Mouse (Mus musculus) ES-E14 (cell line): Measurements from ENCODE around the gene Tpst2. TPM values are rescaled to one million over a fixed set of nuclear protein-coding genes. Genes with fewer than 3 reads are reported as not detected.

Experiments
- DNase-seq: peaks from one replicate; pipeline ENCODE4 v3.0.0-alpha.2; 2013; ENCODE audit warnings: low read depth, low spot score
- H3K27ac ChIP-seq: 2 replicates; pipeline ENCODE4 v1.5.1; 2012; ENCODE audit warnings: low read depth, mild to moderate bottlenecking, low read length, moderate library complexity, mixed read lengths; ENCODE audit not compliant: poor library complexity, insufficient read depth, severe bottlenecking
- H3K36me3 ChIP-seq: 2 replicates; pipeline ENCODE4 v1.6.1; 2012; ENCODE audit warnings: mild to moderate bottlenecking, low read length, moderate library complexity, mixed read lengths; ENCODE audit not compliant: control insufficient read depth, poor library complexity, insufficient read depth, severe bottlenecking
- H3K4me1 ChIP-seq, 2 experiments: fragments of 150-350 bp in 1 of 2; sonication (generic) in 1 of 2; 2 replicates each; pipeline ENCODE4 v1.6.1; 2012; ENCODE audit warnings: low read length in 2 of 2, mild to moderate bottlenecking in 1 of 2, mixed read lengths in 1 of 2; ENCODE audit not compliant: control insufficient read depth in 2 of 2, insufficient read depth in 2 of 2, poor library complexity in 1 of 2
- H3K4me3 ChIP-seq, 2 experiments: fragments of 150-350 bp in 1 of 2; sonication (generic) in 1 of 2; 2 replicates each; pipeline ENCODE4 v1.5.1; 2012; ENCODE audit warnings: low read length in 2 of 2, low read depth in 1 of 2, mild to moderate bottlenecking in 1 of 2, mixed read lengths in 1 of 2; ENCODE audit not compliant: insufficient read depth in 1 of 2, poor library complexity in 1 of 2, severe bottlenecking in 1 of 2
- H3K9ac ChIP-seq: 2 replicates; pipeline ENCODE4 v1.6.1; 2012; ENCODE audit warnings: low read depth, mild to moderate bottlenecking, low read length, mixed read lengths; ENCODE audit not compliant: poor library complexity, insufficient read depth, severe bottlenecking
- H3K9me3 ChIP-seq: fragments of 150-350 bp; sonication (generic); 2 replicates; pipeline ENCODE4 v1.6.1; 2012; ENCODE audit warnings: low read depth, mild to moderate bottlenecking, low read length; ENCODE audit not compliant: control insufficient read depth, insufficient read depth
- CHD2 ChIP-seq: IDR thresholded peaks from 2 replicates; pipeline ENCODE4 v1.6.1; 2014; ENCODE audit warnings: mild to moderate bottlenecking, low read depth, low read length, inconsistent platforms
- HCFC1 ChIP-seq: IDR thresholded peaks from 2 replicates; pipeline ENCODE4 v1.6.1; 2012; ENCODE audit warnings: low read length, inconsistent platforms, borderline replicate concordance; ENCODE audit not compliant: insufficient read depth
- MAFK ChIP-seq: IDR thresholded peaks from 2 replicates; pipeline ENCODE4 v1.6.1; 2014; ENCODE audit warnings: mild to moderate bottlenecking, low read depth, low read length, inconsistent platforms; ENCODE audit not compliant: insufficient read depth
- ZC3H11A ChIP-seq: IDR thresholded peaks from 2 replicates; pipeline ENCODE4 v1.6.1; 2012; ENCODE audit warnings: low read depth, mild to moderate bottlenecking, inconsistent platforms, low read length, borderline replicate concordance
- ZNF384 ChIP-seq: IDR thresholded peaks from 2 replicates; pipeline ENCODE4 v1.6.1; 2012; ENCODE audit warnings: low read depth, low read length, inconsistent platforms
- in situ Hi-C, 2 experiments: fragments of 600-800 bp; cut with MboI; formaldehyde crosslinking; loops; one replicate each; pipeline ENCODE4 v1.15.1; 2025; ENCODE audit warnings: low sequenced_read_pairs in 2 of 2, inconsistent platforms in 1 of 2; ENCODE audit not compliant: unreplicated experiment in 2 of 2
- total RNA-seq: library from RNA; depleted of rRNA; stranded (reverse); fragments of 300-350 nt; gene quantifications from 2 replicates; pipeline ENCODE4 v1.2.3, GENCODE M21; 2012

Tpst2 gene
- total RNA-seq, 1 experiment, result 82.7 TPM

DNA sequence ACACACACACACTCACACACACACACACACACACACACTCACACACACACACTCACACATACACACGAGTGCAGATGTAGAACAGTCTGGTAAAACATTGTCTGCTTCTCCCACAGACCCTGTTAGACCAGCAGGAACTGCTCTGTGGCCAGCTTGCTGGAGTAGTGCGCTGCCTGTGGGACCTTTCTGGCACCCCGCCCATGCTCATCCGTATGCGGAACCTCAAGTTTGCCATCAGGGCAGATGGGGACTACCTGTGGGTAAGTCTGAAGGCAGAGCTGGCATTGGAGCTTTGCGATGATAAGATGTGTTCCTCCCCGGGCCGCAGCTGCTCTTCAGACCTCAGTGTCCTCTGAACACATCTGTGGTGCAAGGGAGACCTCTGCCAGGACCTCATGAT is 72.7 kb downstream of the Tpst2 start:
- no peaks in the 10 kb centered on the region for H3K4me1 ChIP-seq
- no peak overlapping the region for H3K9ac ChIP-seq
- DNase-seq, result no peak
- no peaks in the 10 kb centered on the region for H3K9me3 ChIP-seq
- peaks cover 25% of the 10 kb centered on the region for H3K36me3 ChIP-seq
- H3K27ac ChIP-seq, result no peak overlapping the region
- TF ChIP-seq ZNF384, result no peak
- no peak for TF ChIP-seq ZC3H11A
- no peak for TF ChIP-seq HCFC1
- TF ChIP-seq CHD2, result no peak
- no peak for TF ChIP-seq MAFK
- H3K4me3 ChIP-seq, result no peak overlapping the region
- in situ Hi-C loops, result loop anchor here in 1 of 2 experiments (25.0 kb wide), 1 partner anchor 112 kb away; no protein-coding TSS in a partner anchor

GRCm38 (mm10) chr5:112355493-112355892 is 79.0 kb downstream of the Tpst2 start:
- no peak for DNase-seq
- Histone ChIP-seq H3K4me1 (peaks cover 2 to 3% of the 10 kb centered on the region in 2 experiments; a peak in 1 of 4 replicates), H3K9me3 (no peaks in the 10 kb centered on the region), H3K4me3 (peak overlapping the region in 1 of 2 experiments; percentile 11; a peak in 1 of 4 replicates), H3K36me3 (peaks cover 10% of the 10 kb centered on the region; the same call in 1 of the 2 replicates), H3K27ac (no peak overlapping the region), H3K9ac (no peak overlapping the region)
- TF ChIP-seq HCFC1 (no peak), CHD2 (no peak), ZNF384 (no peak), ZC3H11A (no peak), MAFK (no peak)
- in situ Hi-C loops, result no loop called here

GRCm38 (mm10) chr5:112355910-112356309 is 79.4 kb downstream of the Tpst2 start, which contains the start of gene Gm6583:
Gm6583 (minus strand) TSS chr5:112356033.
- Histone ChIP-seq H3K9ac (no peak within 1 kb of the TSS), H3K4me1 (peaks cover 2 to 3% of the 10 kb centered on the region in 2 experiments; a peak in 1 of 4 replicates), H3K4me3 (peak within 1 kb of the TSS in 1 of 2 experiments; percentile 11; a peak in 1 of 4 replicates), H3K9me3 (no peaks in the 10 kb centered on the region), H3K36me3 (peaks cover 10% of the 10 kb centered on the region; the same call in 1 of the 2 replicates), H3K27ac (no peak within 1 kb of the TSS)
- no peak for DNase-seq
- TF ChIP-seq ZNF384, result no peak
- no peak for TF ChIP-seq HCFC1
- TF ChIP-seq MAFK, result no peak
- TF ChIP-seq ZC3H11A, result no peak
- no peak for TF ChIP-seq CHD2
- in situ Hi-C loops, result no loop called here

DNA sequence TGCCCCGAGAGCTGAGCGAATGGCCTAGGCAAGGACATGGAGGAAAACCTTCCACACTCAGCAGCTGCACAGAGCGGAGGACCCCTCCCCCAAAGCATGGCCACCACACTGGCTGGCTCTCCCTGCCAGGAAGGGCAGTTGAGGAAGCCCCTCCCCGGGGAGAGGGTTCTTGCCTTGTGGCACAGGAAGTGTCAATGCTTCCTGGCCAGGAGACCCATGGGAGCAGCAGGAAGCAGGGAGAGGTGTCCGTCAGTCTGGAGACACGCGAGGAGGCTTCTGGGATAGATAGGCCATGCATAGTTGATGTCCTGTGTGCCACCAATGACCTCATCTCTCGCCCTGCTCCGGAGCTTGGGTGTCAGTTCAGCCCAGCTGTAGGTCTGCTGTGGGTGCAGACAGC is 79.8 kb downstream of the Tpst2 start:
- no peak for TF ChIP-seq CHD2
- TF ChIP-seq HCFC1, result no peak
- no peak for TF ChIP-seq ZC3H11A
- no peak for TF ChIP-seq MAFK
- no peak for TF ChIP-seq ZNF384
- Histone ChIP-seq H3K36me3 (peaks cover 10% of the 10 kb centered on the region; the same call in 1 of the 2 replicates), H3K4me3 (no peak overlapping the region), H3K9ac (no peak overlapping the region), H3K4me1 (peaks cover 2 to 3% of the 10 kb centered on the region in 2 experiments; a peak in 1 of 4 replicates), H3K9me3 (no peaks in the 10 kb centered on the region), H3K27ac (no peak overlapping the region)
- no peak for DNase-seq
- in situ Hi-C loops, result no loop called here

DNA sequence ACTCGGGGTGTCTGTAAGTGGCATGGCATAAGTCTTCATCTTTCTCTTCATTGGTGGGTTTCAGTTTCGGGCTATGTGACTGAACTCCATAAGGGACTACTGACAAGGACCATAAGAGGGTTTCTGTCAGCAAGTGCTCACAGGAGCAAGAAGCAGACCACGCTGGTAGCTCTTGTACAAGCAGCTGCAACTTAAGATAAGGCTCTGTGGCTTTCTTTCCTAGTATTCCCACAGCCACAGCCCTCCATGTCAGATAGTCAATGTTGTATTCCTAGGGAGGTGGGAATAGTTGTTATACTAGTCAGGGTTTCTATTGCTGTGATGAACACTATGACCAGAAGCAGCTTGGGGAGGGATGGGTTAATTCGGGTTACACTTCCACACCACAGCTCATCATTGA is 83.0 kb downstream of the Tpst2 start:
- H3K9me3 ChIP-seq, result no peaks in the 10 kb centered on the region
- H3K4me3 ChIP-seq, result no peak overlapping the region
- TF ChIP-seq ZNF384, result no peak
- no peak for TF ChIP-seq MAFK
- TF ChIP-seq ZC3H11A, result no peak
- no peak for TF ChIP-seq CHD2
- TF ChIP-seq HCFC1, result no peak
- H3K4me1 ChIP-seq, result peaks cover 2 to 4% of the 10 kb centered on the region in 2 experiments; a peak in 1 of 4 replicates
- peaks cover 11% of the 10 kb centered on the region; the same call in 1 of the 2 replicates for H3K36me3 ChIP-seq
- no peak overlapping the region for H3K9ac ChIP-seq
- DNase-seq, result no peak
- H3K27ac ChIP-seq, result no peak overlapping the region
- in situ Hi-C loops, result no loop called here
